Mouse (Mus musculus) inflammation-experienced regulatory T-cells, adult 6 months (primary cell): ENCODE measurements around the gene Ckap2l. TPM values are rescaled to one million over a fixed set of nuclear protein-coding genes. Genes with fewer than 3 reads are reported as not detected.

Experiments used
- ATAC-seq: one replicate; pipeline ENCODE4 v1.8.0; 2017
- polyA plus RNA-seq, 3 experiments: library from polyadenylated mRNA; unstranded; fragments of 100-300 nt; shearing (Covaris generic); gene quantifications; one replicate each; pipeline ENCODE4 v1.2.1; 2017

Ckap2l gene
- polyA plus RNA-seq, 3 experiments from 2014 or later, result 3.2 to 46.2 (median 5.8) TPM

DNA sequence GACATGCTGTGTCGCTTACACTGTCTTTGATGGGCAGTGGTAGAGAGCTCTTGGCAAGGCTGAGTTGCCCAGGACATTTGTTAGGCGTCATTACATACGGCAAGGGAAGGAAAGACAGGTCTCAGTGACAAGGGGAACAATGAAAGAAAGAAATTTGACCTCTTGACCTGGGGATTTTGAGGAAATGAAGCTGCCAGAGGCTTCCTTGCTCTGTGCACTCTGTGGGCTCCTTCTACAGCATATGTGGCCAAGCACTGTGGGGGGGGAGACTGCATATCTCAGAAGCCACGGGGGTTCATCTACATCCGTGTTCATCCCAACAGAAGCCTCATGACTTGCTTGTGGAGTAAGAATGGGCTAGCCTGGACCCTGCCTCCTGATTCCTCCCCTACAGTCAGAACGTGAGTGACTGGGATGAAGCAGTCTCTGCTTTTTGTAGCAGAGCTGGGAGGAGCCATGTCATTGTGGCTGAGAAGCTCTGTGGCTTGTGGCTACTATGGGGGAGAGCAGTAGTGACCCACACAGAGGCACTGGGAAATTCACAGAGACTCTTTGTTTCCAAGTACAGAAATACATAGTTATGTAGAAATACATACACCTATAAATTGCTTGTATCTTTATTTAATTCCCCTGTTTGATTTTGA lies 35.7 kb downstream of the Ckap2l start:
- ATAC-seq, result no peak

GRCm38 (mm10) chr2:129260646-129261045 lies 36.4 kb downstream of the Ckap2l start:
- ATAC-seq, result no peak

- ATAC-seq, result peak; percentile 89
These were observed 38.4 kb downstream of the Ckap2l start for GRCm38 (mm10) chr2:129258475-129259211.

DNA sequence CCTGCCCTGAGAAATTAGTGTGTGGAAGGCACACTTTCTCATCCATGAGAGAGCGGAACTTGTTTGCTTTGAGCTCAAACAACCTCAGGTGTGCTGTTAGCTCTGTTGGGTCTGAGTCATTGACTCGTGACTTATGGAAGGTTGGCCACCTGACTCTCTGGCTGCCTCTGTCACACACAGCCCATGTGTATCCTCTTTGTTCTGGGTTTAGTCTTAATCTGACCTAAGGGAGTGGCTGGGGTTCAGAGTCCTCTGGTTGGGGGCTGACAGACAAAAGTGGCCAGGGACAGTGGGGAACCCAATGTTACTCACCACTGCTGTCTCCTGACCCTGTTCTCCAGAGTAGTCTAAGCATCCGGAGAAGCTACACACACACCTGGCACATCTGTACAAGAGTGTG lies 39.0 kb downstream of the Ckap2l start:
- ATAC-seq, result no peak

- ATAC-seq, result no peak
These were observed 41.0 kb downstream of the Ckap2l start for GRCm38 (mm10) chr2:129256006-129256405.

DNA sequence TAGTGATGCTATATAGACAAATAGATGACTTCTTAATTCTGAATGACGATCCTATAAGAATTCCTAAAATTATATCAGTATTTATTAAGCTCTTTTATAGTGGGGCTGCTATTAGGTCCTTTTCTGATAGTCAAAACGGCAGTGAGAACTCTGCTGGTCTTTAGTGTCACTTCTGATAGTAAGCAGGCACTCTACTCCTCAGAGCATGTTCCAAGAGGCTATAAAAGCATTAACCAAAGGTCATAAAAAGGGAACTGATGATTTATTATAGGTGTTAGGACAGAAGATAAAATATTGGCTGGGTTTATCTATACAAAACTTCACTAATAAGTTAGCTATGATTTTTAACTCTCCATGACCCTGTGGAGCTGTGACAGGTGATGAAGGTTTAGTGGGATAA lies 42.9 kb downstream of the Ckap2l start:
- no peak for ATAC-seq

DNA sequence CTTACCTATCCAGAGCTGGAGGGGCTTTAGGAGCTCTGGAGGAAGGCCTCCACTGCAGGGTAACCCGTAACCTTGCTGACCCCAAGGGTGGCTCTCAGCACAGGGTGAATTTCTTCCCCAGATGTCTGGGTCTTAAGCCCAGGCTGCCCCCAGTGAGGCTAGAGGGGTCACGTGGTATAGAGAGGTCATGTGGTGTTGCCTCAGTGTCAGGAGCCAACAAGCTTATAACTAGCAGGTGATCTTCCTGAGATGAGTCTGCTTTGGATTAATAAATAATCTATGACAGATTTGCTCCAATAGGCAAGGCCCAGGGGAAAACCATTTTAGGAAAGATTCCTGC lies 43.4 kb downstream of the Ckap2l start:
- ATAC-seq, result no peak

DNA sequence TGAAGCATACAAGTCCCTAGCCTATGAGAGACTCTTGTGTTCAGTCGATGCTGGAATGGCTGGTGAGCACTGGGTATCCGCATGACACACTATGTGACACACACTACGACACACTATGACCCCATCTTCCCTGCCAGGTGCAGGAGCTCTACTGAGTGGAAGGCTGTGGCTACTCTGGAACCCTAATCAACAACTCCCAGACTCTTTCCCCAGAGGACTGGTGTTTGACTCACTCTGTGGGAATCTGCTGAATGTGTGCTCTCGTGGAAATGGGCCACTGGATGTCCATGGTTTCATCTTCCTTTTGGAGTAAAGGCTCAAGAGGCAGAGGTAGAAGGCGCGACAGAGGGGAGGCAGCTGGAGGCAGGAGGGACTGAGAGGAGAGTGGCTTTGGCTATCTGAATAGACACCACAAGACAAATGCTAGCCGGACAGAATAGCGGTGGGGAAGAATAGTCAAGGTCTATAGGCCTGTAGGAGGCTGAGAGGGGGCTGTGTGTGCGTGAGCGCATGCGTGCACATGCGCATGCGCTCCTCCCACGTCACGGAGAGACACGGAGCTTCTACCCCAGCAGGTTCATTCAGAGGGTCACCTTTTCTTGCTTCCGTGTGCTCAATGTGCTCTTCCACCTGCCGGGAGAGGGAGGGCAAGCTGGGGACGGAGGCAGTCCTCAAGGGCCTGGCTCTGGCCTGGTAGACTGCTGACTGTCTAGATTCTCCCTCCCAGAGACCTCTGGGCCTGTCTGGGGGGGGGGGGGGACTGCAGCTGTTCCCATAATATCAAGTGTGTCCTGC lies 44.0 kb downstream of the Ckap2l start:
- ATAC-seq, result no peak

DNA sequence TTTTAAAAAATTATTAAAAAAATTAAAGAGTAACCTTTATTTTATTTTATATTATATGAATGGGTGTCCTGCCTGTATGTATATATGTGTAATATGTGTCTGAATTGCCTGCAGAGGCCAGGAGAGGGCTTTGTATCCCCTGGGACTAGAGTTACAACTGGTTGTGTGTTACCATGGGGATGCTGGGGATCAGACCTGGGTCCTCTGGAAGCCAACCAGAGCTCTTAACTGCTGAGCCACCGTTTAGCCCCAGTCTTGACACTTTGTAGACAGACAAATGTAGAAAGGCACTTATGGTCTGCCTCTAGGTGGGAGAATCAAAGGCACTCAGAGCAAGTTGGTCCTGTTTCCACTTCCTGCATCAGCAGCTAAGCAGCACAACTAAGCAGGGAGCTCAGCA lies 47.7 kb downstream of the Ckap2l start:
- no peak for ATAC-seq

DNA sequence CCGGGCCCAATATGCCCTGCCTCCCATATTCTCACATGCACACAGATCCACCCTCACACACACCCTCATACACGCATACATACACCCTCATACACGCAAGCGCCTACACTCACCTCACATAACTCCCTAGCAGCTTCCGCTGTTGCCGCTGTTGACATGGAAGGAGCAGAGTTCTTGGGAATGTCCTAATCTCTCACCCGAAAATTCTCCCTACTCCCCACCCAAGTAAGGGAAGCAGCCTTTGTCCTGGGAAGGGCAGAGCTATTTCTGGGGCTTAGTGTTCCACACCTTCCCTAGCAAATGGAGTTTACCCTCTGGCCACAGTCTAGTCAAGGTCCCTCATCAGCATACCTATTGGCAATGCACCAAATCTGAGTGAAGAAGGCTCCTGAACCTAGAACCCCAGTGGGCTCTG lies 49.3 kb downstream of the Ckap2l start:
- no peak for ATAC-seq

DNA sequence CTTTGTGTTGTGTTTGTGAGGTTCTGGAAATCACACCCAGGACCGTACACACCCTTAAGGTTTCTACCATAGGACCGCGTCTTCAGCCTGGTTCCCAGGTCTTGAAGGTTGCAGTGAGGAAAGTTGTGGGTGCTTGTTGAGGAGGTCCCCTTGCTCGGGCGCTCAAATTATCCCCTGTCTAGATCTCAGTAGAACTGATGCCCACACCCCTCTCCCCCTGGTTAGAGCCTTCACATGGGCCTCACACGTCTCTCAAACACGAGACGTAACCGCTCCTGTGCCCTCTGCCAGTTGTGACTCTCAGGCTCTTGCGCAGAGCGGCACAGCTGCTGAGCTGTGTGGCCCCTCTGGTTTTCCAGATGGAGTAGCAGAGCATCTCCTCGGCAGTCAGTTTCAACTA lies 50.1 kb downstream of the Ckap2l start:
- ATAC-seq, result no peak

GRCm38 (mm10) chr2:129246436-129246835 lies 50.6 kb downstream of the Ckap2l start:
- ATAC-seq, result no peak

DNA sequence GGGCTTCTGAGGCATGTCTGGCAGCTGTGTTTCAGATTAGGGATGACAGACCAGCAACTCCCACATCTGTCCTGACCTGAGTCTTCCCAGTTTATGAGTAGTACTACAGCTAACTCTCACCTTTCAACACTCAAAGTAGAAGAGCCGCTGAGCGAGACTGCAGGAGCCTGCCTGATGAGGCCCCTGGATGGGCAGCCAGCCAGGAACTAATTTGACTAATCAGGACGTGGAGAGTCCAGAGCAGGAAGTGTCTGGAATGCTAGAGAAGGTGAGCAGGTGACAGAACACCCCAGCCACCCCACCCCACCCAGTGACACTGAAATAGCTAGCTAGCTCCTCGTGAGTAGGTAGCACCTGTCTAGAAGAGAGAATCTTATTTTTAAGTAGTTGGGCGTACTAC lies 51.4 kb downstream of the Ckap2l start:
- ATAC-seq, result no peak

- ATAC-seq, result no peak
These were observed 52.4 kb downstream of the Ckap2l start for GRCm38 (mm10) chr2:129244446-129245120.

DNA sequence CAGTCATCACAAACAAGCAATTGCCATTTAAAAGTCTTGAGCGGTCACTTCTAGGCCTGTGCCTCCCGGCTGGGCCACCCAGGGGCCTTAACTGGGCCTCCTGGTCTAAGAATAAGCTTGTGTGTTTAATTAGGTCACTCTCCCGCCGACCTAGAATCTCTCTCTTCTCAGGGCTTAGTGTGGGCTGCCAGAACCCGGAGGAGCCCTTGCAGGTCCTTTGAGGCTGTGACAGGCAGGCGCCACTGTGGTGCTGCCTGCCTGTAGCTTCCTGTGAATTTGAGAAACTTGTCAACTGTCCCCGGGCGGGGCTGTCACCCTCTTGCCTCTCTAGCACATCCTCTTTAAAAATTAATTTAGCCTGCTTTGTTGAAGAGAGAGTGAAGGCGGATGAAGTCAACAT lies 53.2 kb downstream of the Ckap2l start:
- peak; percentile 90 for ATAC-seq

- no peak for ATAC-seq
These were observed 54.0 kb downstream of the Ckap2l start for GRCm38 (mm10) chr2:129243005-129243404.

GRCm38 (mm10) chr2:129241845-129242833 lies 54.9 kb downstream of the Ckap2l start:
- ATAC-seq, result no peak

DNA sequence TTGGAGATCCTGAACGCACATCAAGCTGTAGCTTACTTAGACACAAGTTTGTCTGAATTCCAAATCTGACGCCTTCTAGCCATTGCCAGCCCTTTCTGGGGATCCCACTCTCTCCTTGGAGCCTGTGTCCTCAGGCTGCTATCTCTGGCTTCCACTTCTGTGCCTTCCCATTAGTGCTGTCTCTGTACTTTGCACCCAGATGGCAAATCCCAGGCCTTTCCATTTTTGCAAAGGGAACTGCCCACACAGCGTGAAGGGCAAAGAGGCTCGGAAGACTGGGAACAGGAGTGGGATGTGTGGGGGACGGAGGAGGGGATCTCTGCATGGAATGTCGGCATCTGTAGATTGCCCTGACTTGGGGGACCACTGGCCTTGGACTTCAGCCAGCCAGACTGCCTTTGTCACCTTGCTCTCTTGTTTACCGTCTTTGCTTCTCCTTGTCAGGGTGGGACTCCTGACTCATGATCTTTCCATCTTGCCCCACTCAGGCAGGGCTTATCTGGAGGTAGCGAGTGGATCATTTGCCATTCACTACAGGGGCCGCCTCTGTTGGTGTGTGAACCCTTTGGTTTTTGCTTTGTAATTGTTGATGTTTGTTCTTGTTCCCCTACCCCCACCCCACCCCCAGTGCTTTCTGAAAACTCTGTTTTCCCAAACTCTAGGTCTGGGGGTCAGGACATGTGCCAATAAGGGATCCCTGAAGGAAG lies 56.1 kb downstream of the Ckap2l start:
- no peak for ATAC-seq

- no peak for ATAC-seq
These were observed 60.5 kb downstream of the Ckap2l start for GRCm38 (mm10) chr2:129236526-129236925.

DNA sequence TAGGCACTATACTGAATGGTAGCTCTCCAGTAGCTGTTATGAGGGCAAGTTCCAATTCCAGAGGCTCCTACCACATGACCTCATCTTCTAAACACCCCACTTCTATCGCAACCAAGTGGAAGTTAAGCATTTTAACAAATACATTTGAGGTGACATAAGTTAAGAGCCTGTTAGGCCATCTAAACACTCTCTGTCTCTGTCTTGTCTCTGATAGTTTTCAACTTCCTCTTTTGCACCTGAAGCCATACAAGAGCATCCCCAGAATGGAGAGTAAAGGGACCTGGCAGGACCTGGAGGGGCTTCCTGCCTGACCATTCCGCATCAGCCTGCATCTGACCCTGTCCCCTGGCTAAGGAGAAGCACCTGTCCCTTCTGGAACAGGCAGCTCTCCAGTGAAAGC lies 62.3 kb downstream of the Ckap2l start:
- no peak for ATAC-seq

GRCm38 (mm10) chr2:129233803-129234477 lies 63.1 kb downstream of the Ckap2l start:
- ATAC-seq, result no peak
